Mouse (Mus musculus): ENCODE results near the gene Slu7. TPM values are rescaled to one million over a fixed set of nuclear protein-coding genes. Genes with fewer than 3 reads are reported as not detected.

Gene Slu7
- polyA plus RNA-seq, 1 experiment, result 4.1 TPM

- Histone ChIP-seq H3K27me3 (ENCODE audit: control insufficient read depth, insufficient read depth, low read length) (no peaks in the 10 kb centered on the region), H3K36me3 (ENCODE audit: control insufficient read depth, insufficient read depth, low read length) (no peaks in the 10 kb centered on the region), H3K4me1 (replicated peaks; ENCODE audit: control insufficient read depth, insufficient read depth, low read length) (peaks cover 30% of the 10 kb centered on the region), H3K27ac (ENCODE audit: control insufficient read depth, insufficient read depth, low read length) (no peak overlapping the region), H3K4me3 (ENCODE audit: control insufficient read depth, insufficient read depth, low read length) (no peak overlapping the region)
- DNase-seq, result no peak
- TF ChIP-seq POLR2A (IDR thresholded peaks at IDR 0.05; ENCODE audit: control insufficient read depth, extremely low read depth, insufficient read depth, low read length, poor library complexity), result no peak
- no peak for TF ChIP-seq CTCF (IDR thresholded peaks at IDR 0.05; ENCODE audit: borderline replicate concordance, control insufficient read depth, extremely low read depth, insufficient read depth, low read length, poor library complexity)
- WGBS, result 67% methylated on average over 7 of the region's 7 CpGs
These were observed 44.4 kb upstream of the Slu7 start for GRCm38 (mm10) chr11:43389118-43389517.

DNA sequence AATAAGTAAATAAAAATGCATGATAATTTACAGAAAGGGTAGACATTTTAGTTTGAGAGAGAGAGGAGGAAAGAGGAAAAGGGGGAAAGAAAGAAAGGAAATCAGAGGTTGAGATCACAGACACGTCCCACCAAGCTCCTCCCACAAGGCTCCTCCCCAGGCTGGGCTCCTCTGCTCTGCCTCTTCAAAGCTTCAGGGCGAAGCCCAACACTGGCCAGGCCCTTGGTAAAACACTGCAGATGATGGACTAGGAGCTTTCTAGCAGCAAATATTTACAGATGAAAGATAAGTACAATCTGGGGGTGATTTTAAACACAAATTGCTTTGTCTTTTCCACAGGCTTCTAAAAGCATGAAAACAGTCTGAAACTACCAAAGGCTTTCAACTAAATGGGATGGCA is 40.8 kb upstream of the Slu7 start:
- no peak for DNase-seq
- no peak overlapping the region for H3K4me3 ChIP-seq (ENCODE audit: control insufficient read depth, insufficient read depth, low read length)
- H3K27me3 ChIP-seq (ENCODE audit: control insufficient read depth, insufficient read depth, low read length), result no peaks in the 10 kb centered on the region
- peaks cover 12% of the 10 kb centered on the region for H3K4me1 ChIP-seq (replicated peaks; ENCODE audit: control insufficient read depth, insufficient read depth, low read length)
- H3K27ac ChIP-seq (ENCODE audit: control insufficient read depth, insufficient read depth, low read length), result no peak overlapping the region
- H3K36me3 ChIP-seq (ENCODE audit: control insufficient read depth, insufficient read depth, low read length), result no peaks in the 10 kb centered on the region
- 55% methylated on average over 2 of the region's 2 CpGs for WGBS
- TF ChIP-seq POLR2A (IDR thresholded peaks at IDR 0.05; ENCODE audit: control insufficient read depth, extremely low read depth, insufficient read depth, low read length, poor library complexity), result no peak
- TF ChIP-seq CTCF (IDR thresholded peaks at IDR 0.05; ENCODE audit: borderline replicate concordance, control insufficient read depth, extremely low read depth, insufficient read depth, low read length, poor library complexity), result no peak

DNA sequence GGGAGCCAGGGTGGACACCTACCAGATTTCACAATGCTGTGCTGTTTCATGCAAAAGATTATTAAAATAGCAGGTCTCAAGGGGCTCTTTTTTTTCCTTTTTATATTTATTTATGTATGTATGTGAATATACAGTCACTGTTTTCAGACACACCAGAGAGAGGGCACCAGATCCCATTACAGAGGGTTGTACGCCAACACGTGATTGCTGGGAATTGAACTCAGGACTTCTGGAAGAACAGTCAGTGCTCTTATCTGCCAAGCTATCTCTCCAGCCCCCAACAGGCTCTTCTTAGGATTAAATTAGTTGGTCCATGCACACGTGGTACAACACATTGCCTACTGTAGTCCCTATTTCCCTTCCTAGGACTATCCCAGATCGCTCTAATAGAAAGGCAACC is 40.2 kb upstream of the Slu7 start:
- no peaks in the 10 kb centered on the region for H3K36me3 ChIP-seq (ENCODE audit: control insufficient read depth, insufficient read depth, low read length)
- no peak overlapping the region for H3K27ac ChIP-seq (ENCODE audit: control insufficient read depth, insufficient read depth, low read length)
- H3K4me3 ChIP-seq (ENCODE audit: control insufficient read depth, insufficient read depth, low read length), result no peak overlapping the region
- no peak for DNase-seq
- WGBS, result 96% methylated on average over 4 of the region's 4 CpGs
- TF ChIP-seq POLR2A (IDR thresholded peaks at IDR 0.05; ENCODE audit: control insufficient read depth, extremely low read depth, insufficient read depth, low read length, poor library complexity) (no peak), CTCF (IDR thresholded peaks at IDR 0.05; ENCODE audit: borderline replicate concordance, control insufficient read depth, extremely low read depth, insufficient read depth, low read length, poor library complexity) (no peak)
- H3K27me3 ChIP-seq (ENCODE audit: control insufficient read depth, insufficient read depth, low read length), result no peaks in the 10 kb centered on the region
- H3K4me1 ChIP-seq (replicated peaks; ENCODE audit: control insufficient read depth, insufficient read depth, low read length), result peaks cover 10% of the 10 kb centered on the region

DNA sequence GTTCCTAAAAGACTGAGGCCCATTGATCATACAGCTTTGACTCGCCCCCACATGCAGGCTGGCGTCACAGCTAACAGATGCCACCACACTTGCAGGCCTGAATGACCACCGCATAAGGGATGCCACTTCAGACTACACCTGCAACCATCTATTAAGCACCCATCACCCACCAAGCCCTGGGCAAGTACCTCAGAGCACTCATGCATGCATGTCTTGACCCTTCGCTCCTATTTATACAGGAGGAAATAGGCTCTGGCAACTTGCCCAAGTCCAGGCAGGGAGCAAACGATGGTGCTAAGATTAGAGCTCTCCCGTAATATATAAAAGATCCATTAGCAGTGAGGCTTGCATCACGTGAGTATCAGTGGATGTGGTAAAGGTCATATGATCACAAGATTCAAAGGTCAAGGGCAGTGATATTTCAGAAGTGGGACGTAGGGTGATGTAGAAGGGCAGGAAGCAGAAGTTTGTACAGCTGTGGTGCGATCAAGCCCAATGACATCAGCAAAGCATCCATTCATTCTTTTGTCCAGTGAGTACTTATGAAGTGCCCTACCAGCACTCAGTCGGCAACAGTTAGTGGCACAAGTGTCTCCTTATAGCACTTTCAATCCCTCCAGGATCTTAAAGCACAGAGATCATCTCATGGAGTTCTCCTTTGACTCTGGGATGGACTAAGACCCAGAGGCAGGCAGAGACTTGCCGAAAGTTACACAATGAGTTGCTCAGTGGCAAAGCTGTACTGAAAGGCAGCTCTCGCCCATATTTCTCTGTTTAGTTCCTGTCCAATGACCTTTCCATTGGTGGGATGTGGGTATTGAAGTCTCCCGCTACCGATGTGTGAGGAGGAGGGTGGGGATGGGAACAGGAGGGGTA is 38.2 kb upstream of the Slu7 start:
- Histone ChIP-seq H3K27ac (ENCODE audit: control insufficient read depth, insufficient read depth, low read length) (no peak overlapping the region), H3K27me3 (ENCODE audit: control insufficient read depth, insufficient read depth, low read length) (no peaks in the 10 kb centered on the region), H3K4me1 (replicated peaks; ENCODE audit: control insufficient read depth, insufficient read depth, low read length) (no peaks in the 10 kb centered on the region), H3K36me3 (ENCODE audit: control insufficient read depth, insufficient read depth, low read length) (no peaks in the 10 kb centered on the region), H3K4me3 (ENCODE audit: control insufficient read depth, insufficient read depth, low read length) (no peak overlapping the region)
- 89% methylated on average over 14 of the region's 14 CpGs for WGBS
- DNase-seq, result no peak
- TF ChIP-seq CTCF (IDR thresholded peaks at IDR 0.05; ENCODE audit: borderline replicate concordance, control insufficient read depth, extremely low read depth, insufficient read depth, low read length, poor library complexity) (no peak), POLR2A (IDR thresholded peaks at IDR 0.05; ENCODE audit: control insufficient read depth, extremely low read depth, insufficient read depth, low read length, poor library complexity) (no peak)

DNA sequence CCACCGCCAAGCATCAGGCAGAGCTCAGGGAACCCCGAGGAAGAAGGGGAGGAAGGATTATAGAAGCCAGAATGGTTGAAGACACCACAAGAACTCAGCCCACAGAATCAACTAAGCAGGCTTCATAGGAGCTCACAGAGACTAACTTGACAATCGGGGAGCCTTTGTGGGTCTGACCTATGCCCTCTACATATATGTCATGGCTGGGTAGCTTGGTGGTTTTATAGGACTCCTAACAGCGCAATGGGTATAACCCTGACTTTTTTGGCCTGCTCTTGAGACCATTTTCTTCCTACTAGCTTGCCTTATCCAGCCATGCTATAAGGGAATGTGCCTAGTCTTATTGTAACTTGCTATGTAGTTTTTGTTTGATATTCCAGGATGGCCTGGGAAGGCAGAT is 37.3 kb upstream of the Slu7 start:
- DNase-seq, result no peak
- no peak for TF ChIP-seq CTCF (IDR thresholded peaks at IDR 0.05; ENCODE audit: borderline replicate concordance, control insufficient read depth, extremely low read depth, insufficient read depth, low read length, poor library complexity)
- TF ChIP-seq POLR2A (IDR thresholded peaks at IDR 0.05; ENCODE audit: control insufficient read depth, extremely low read depth, insufficient read depth, low read length, poor library complexity), result no peak
- Histone ChIP-seq H3K36me3 (ENCODE audit: control insufficient read depth, insufficient read depth, low read length) (no peaks in the 10 kb centered on the region), H3K27ac (ENCODE audit: control insufficient read depth, insufficient read depth, low read length) (no peak overlapping the region), H3K4me1 (replicated peaks; ENCODE audit: control insufficient read depth, insufficient read depth, low read length) (no peaks in the 10 kb centered on the region), H3K4me3 (ENCODE audit: control insufficient read depth, insufficient read depth, low read length) (no peak overlapping the region), H3K27me3 (ENCODE audit: control insufficient read depth, insufficient read depth, low read length) (no peaks in the 10 kb centered on the region)
- WGBS, result 86% methylated on average over 4 of the region's 4 CpGs

DNA sequence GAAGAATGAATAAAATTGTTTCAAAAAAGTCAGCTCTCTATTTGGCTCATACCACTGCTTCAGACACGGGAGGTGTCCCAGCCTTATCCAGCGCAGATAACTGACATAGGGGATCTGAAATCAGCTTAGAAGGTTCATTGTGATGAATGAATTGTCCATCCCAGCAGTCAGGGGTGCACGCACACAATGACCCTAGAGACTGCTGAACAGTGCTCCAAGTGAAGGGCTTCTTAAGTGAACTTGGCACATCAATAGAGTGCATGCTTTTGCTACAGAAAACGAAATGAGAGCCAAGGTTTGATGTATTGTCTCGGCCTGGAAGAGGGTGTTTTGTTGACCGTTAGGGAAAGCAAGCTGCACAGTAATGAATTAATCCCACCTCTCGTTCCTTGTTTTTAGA is 36.9 kb upstream of the Slu7 start:
- Histone ChIP-seq H3K36me3 (ENCODE audit: control insufficient read depth, insufficient read depth, low read length) (no peaks in the 10 kb centered on the region), H3K4me3 (ENCODE audit: control insufficient read depth, insufficient read depth, low read length) (no peak overlapping the region), H3K27ac (ENCODE audit: control insufficient read depth, insufficient read depth, low read length) (no peak overlapping the region), H3K27me3 (ENCODE audit: control insufficient read depth, insufficient read depth, low read length) (no peaks in the 10 kb centered on the region), H3K4me1 (replicated peaks; ENCODE audit: control insufficient read depth, insufficient read depth, low read length) (no peaks in the 10 kb centered on the region)
- 92% methylated on average over 7 of the region's 7 CpGs for WGBS
- no peak for DNase-seq
- no peak for TF ChIP-seq CTCF (IDR thresholded peaks at IDR 0.05; ENCODE audit: borderline replicate concordance, control insufficient read depth, extremely low read depth, insufficient read depth, low read length, poor library complexity)
- TF ChIP-seq POLR2A (IDR thresholded peaks at IDR 0.05; ENCODE audit: control insufficient read depth, extremely low read depth, insufficient read depth, low read length, poor library complexity), result no peak
